Mouse (Mus musculus): ENCODE measurements around the gene Rgs8. TPM values are rescaled to one million over a fixed set of nuclear protein-coding genes. Genes with fewer than 3 reads are reported as not detected.

The Rgs8 gene
- polyA plus RNA-seq, 1 experiment from 2014 or later: 13.4 TPM

- Histone ChIP-seq H3K4me3 (replicated peaks) (peak overlapping the region; percentile 13; the same call in 1 of the 2 replicates), H3K36me3 (no peaks in the 10 kb centered on the region), H3K4me2 (peak overlapping the region; percentile 50), H3K9ac (replicated peaks) (peak overlapping the region; percentile 34), H3K27me3 (replicated peaks) (no peaks in the 10 kb centered on the region), H3K27ac (replicated peaks) (peak overlapping the region; percentile 83), H3K4me1 (peaks cover 69% of the 10 kb centered on the region), H3K9me3 (replicated peaks) (no peaks in the 10 kb centered on the region)
- WGBS: 6% methylated on average over 15 of the region's 15 CpGs
- peak; percentile 32 for ATAC-seq (ENCODE audit: low FRiP score)
Measured at GRCm38 (mm10) chr1:153660982-153661688, 8.3 kb downstream of the Rgs8 start.

- H3K9me3 ChIP-seq (replicated peaks): no peaks in the 10 kb centered on the region
- peaks cover 74% of the 10 kb centered on the region for H3K4me1 ChIP-seq
- ATAC-seq (ENCODE audit: low FRiP score): 0 out of 2 replicates have a peak, but pooled peaks have one; percentile 3
- H3K9ac ChIP-seq (replicated peaks): peak overlapping the region; percentile 34
- WGBS: 27% methylated on average over 4 of the region's 4 CpGs
- H3K27ac ChIP-seq (replicated peaks): peak overlapping the region; percentile 83
- peak overlapping the region; percentile 13; the same call in 1 of the 2 replicates for H3K4me3 ChIP-seq (replicated peaks)
- H3K27me3 ChIP-seq (replicated peaks): no peaks in the 10 kb centered on the region
- no peaks in the 10 kb centered on the region for H3K36me3 ChIP-seq
- peak overlapping the region; percentile 50 for H3K4me2 ChIP-seq
Measured at GRCm38 (mm10) chr1:153661689-153662002, 8.8 kb downstream of the Rgs8 start.

GRCm38 (mm10) chr1:153662362-153662761 lies 9.5 kb downstream of the Rgs8 start:
- no peak overlapping the region for H3K4me3 ChIP-seq (replicated peaks)
- no peak overlapping the region for H3K4me2 ChIP-seq
- no peaks in the 10 kb centered on the region for H3K36me3 ChIP-seq
- H3K9ac ChIP-seq (replicated peaks): no peak overlapping the region
- H3K27me3 ChIP-seq (replicated peaks): no peaks in the 10 kb centered on the region
- H3K9me3 ChIP-seq (replicated peaks): no peaks in the 10 kb centered on the region
- no peak overlapping the region for H3K27ac ChIP-seq (replicated peaks)
- 25% methylated on average over 4 of the region's 4 CpGs for WGBS
- ATAC-seq (ENCODE audit: low FRiP score): no peak
- H3K4me1 ChIP-seq: peaks cover 75% of the 10 kb centered on the region

- H3K27ac ChIP-seq (replicated peaks): peak overlapping the region; percentile 82
- peaks cover 74% of the 10 kb centered on the region for H3K4me1 ChIP-seq
- H3K4me3 ChIP-seq (replicated peaks): peak overlapping the region; percentile 9
- peak; percentile 59 for ATAC-seq (ENCODE audit: low FRiP score)
- H3K4me2 ChIP-seq: peak overlapping the region; percentile 47
- WGBS: 5% methylated on average over 9 of the region's 10 CpGs
- no peaks in the 10 kb centered on the region for H3K36me3 ChIP-seq
- no peaks in the 10 kb centered on the region for H3K27me3 ChIP-seq (replicated peaks)
- no peaks in the 10 kb centered on the region for H3K9me3 ChIP-seq (replicated peaks)
- peak overlapping the region; percentile 39; the same call in 1 of the 2 replicates for H3K9ac ChIP-seq (replicated peaks)
Measured at GRCm38 (mm10) chr1:153665066-153665715, 12.4 kb downstream of the Rgs8 start.

GRCm38 (mm10) chr1:153666236-153666635 lies 13.4 kb downstream of the Rgs8 start:
- Histone ChIP-seq H3K4me2 (peak overlapping the region; percentile 47), H3K9me3 (replicated peaks) (no peaks in the 10 kb centered on the region), H3K27me3 (replicated peaks) (no peaks in the 10 kb centered on the region), H3K36me3 (no peaks in the 10 kb centered on the region), H3K4me3 (replicated peaks) (peak overlapping the region; percentile 9; the same call in 1 of the 2 replicates), H3K27ac (replicated peaks) (peak overlapping the region; percentile 82), H3K9ac (replicated peaks) (peak overlapping the region; percentile 26; the same call in 1 of the 2 replicates), H3K4me1 (peaks cover 72% of the 10 kb centered on the region)
- ATAC-seq (ENCODE audit: low FRiP score): no peak
- 6% methylated on average over 1 of the region's 1 CpGs for WGBS

GRCm38 (mm10) chr1:153667244-153667727 lies 14.5 kb downstream of the Rgs8 start:
- Histone ChIP-seq H3K9ac (replicated peaks) (no peak overlapping the region), H3K4me2 (peak overlapping the region; percentile 47), H3K4me1 (peaks cover 62% of the 10 kb centered on the region), H3K9me3 (replicated peaks) (no peaks in the 10 kb centered on the region), H3K36me3 (no peaks in the 10 kb centered on the region), H3K27me3 (replicated peaks) (no peaks in the 10 kb centered on the region), H3K27ac (replicated peaks) (no peak overlapping the region), H3K4me3 (replicated peaks) (no peak overlapping the region)
- 76% methylated on average over 4 of the region's 4 CpGs for WGBS
- no peak for ATAC-seq (ENCODE audit: low FRiP score)

- no peak for ATAC-seq (ENCODE audit: low FRiP score)
- Histone ChIP-seq H3K27ac (replicated peaks) (no peak overlapping the region), H3K36me3 (no peaks in the 10 kb centered on the region), H3K4me1 (peaks cover 60% of the 10 kb centered on the region), H3K4me3 (replicated peaks) (no peak overlapping the region), H3K4me2 (peak overlapping the region; percentile 47), H3K9me3 (replicated peaks) (no peaks in the 10 kb centered on the region), H3K27me3 (replicated peaks) (no peaks in the 10 kb centered on the region), H3K9ac (replicated peaks) (0 out of 2 replicates have a peak overlapping the region, but pooled peaks have one; percentile 26)
- WGBS: 90% methylated on average over 5 of the region's 5 CpGs
Measured at GRCm38 (mm10) chr1:153667781-153668180, 15.0 kb downstream of the Rgs8 start.

GRCm38 (mm10) chr1:153669086-153669485 lies 16.3 kb downstream of the Rgs8 start:
- H3K9ac ChIP-seq (replicated peaks): no peak overlapping the region
- no peak for ATAC-seq (ENCODE audit: low FRiP score)

GRCm38 (mm10) chr1:153669728-153670127 lies 16.9 kb downstream of the Rgs8 start:
- no peak overlapping the region for H3K9ac ChIP-seq (replicated peaks)
- no peaks in the 10 kb centered on the region for H3K27me3 ChIP-seq (replicated peaks)
- no peaks in the 10 kb centered on the region for H3K36me3 ChIP-seq
- H3K4me1 ChIP-seq: peaks cover 55% of the 10 kb centered on the region
- ATAC-seq (ENCODE audit: low FRiP score): no peak
- no peak overlapping the region for H3K4me3 ChIP-seq (replicated peaks)
- WGBS: 45% methylated on average over 3 of the region's 3 CpGs
- no peaks in the 10 kb centered on the region for H3K9me3 ChIP-seq (replicated peaks)
- H3K27ac ChIP-seq (replicated peaks): no peak overlapping the region
- 0 out of 2 replicates have a peak overlapping the region, but pooled peaks have one; percentile 7 for H3K4me2 ChIP-seq

More at GRCm38 (mm10) chr1:153669086-153669485, 16.3 kb downstream of the Rgs8 start:
- H3K36me3 ChIP-seq: no peaks in the 10 kb centered on the region
- no peaks in the 10 kb centered on the region for H3K9me3 ChIP-seq (replicated peaks)
- H3K4me3 ChIP-seq (replicated peaks): no peak overlapping the region
- H3K4me2 ChIP-seq: peak overlapping the region; percentile 7; the same call in 1 of the 2 replicates
- H3K27me3 ChIP-seq (replicated peaks): no peaks in the 10 kb centered on the region
- peaks cover 60% of the 10 kb centered on the region for H3K4me1 ChIP-seq
- WGBS: 24% methylated on average over 7 of the region's 7 CpGs
- H3K27ac ChIP-seq (replicated peaks): no peak overlapping the region; the same call in 1 of the 2 replicates

- Histone ChIP-seq H3K27ac (replicated peaks) (no peak overlapping the region), H3K9ac (replicated peaks) (no peak overlapping the region), H3K4me2 (no peak overlapping the region), H3K4me1 (peaks cover 38% of the 10 kb centered on the region), H3K4me3 (replicated peaks) (no peak overlapping the region), H3K9me3 (replicated peaks) (no peaks in the 10 kb centered on the region), H3K27me3 (replicated peaks) (no peaks in the 10 kb centered on the region), H3K36me3 (no peaks in the 10 kb centered on the region)
- no peak for ATAC-seq (ENCODE audit: low FRiP score)
- 89% methylated on average over 3 of the region's 3 CpGs for WGBS
Measured at GRCm38 (mm10) chr1:153671352-153671751, 18.5 kb downstream of the Rgs8 start.

GRCm38 (mm10) chr1:153672698-153673097 lies 19.9 kb downstream of the Rgs8 start:
- no peaks in the 10 kb centered on the region for H3K9me3 ChIP-seq (replicated peaks)
- peaks cover 25% of the 10 kb centered on the region for H3K4me1 ChIP-seq
- no peaks in the 10 kb centered on the region for H3K27me3 ChIP-seq (replicated peaks)
- H3K4me3 ChIP-seq (replicated peaks): no peak overlapping the region
- H3K27ac ChIP-seq (replicated peaks): no peak overlapping the region
- 43% methylated on average over 9 of the region's 9 CpGs for WGBS
- no peak overlapping the region for H3K9ac ChIP-seq (replicated peaks)
- no peak for ATAC-seq (ENCODE audit: low FRiP score)
- no peaks in the 10 kb centered on the region for H3K36me3 ChIP-seq
- H3K4me2 ChIP-seq: no peak overlapping the region

GRCm38 (mm10) chr1:153673900-153674299 lies 21.1 kb downstream of the Rgs8 start:
- 78% methylated on average over 12 of the region's 12 CpGs for WGBS
- Histone ChIP-seq H3K4me2 (no peak overlapping the region), H3K27ac (replicated peaks) (no peak overlapping the region)

More at GRCm38 (mm10) chr1:153673900-153674299, 21.1 kb downstream of the Rgs8 start:
- Histone ChIP-seq H3K36me3 (no peaks in the 10 kb centered on the region), H3K4me1 (peaks cover 24% of the 10 kb centered on the region), H3K4me3 (replicated peaks) (no peak overlapping the region), H3K27me3 (replicated peaks) (no peaks in the 10 kb centered on the region), H3K9me3 (replicated peaks) (no peaks in the 10 kb centered on the region), H3K9ac (replicated peaks) (no peak overlapping the region)
- no peak for ATAC-seq (ENCODE audit: low FRiP score)

All from neural tube, embryonic 15.5 days (tissue).